Mouse (Mus musculus) liver, adult 2 months (tissue): Measurements from ENCODE around the gene Fbn1.

Experiments
- CTCF ChIP-seq: fragments of 200-500 bp; IDR thresholded peaks from 2 replicates; pipeline ENCODE4 v1.5.1; 2011; ENCODE audit warnings: low read depth, low read length, control low read depth
- POLR2A ChIP-seq: fragments of 200-500 bp; IDR thresholded peaks from 2 replicates; pipeline ENCODE4 v1.6.1; 2011; ENCODE audit warnings: low read length, control low read depth; ENCODE audit not compliant: insufficient read depth; ENCODE audit errors: extremely low read depth

DNA sequence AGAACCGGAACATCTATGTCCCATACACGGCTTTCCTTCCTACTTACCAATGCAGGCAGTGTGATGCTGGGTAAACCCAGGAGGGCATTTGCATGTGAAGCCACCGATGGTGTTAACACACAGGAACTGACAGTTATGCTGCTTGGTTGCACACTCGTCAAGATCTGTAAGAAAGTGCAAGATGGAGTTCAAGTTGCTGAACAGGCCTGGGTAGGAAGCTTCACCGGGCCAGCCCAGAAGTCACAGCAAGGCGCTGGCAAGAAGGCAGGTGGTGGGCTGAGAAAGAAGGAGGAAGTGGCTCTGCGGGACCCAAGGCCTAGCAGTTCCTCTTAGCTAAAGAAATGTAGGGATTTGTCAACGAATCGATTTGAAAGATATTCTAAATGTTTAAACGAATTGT is 198.1 kb downstream of the Fbn1 start:
- no peak for TF ChIP-seq CTCF
- TF ChIP-seq POLR2A: no peak
